Mouse (Mus musculus) testis, adult 2 months (tissue): ENCODE measurements around the gene Pex11g. TPM values are rescaled to one million over a fixed set of nuclear protein-coding genes. Genes with fewer than 3 reads are reported as not detected.

ENCODE experiments used
- H3K27ac ChIP-seq: fragments of 200-500 bp; 2 replicates; pipeline ENCODE4 v1.5.1; 2012; ENCODE audit warnings: low read depth, low read length; ENCODE audit not compliant: control insufficient read depth, insufficient read depth
- H3K27me3 ChIP-seq: fragments of 200-500 bp; 2 replicates; pipeline ENCODE4 v1.6.1; 2012; ENCODE audit warnings: mild to moderate bottlenecking, low read length, moderate library complexity; ENCODE audit not compliant: control insufficient read depth, insufficient read depth
- H3K36me3 ChIP-seq: fragments of 200-500 bp; 2 replicates; pipeline ENCODE4 v1.6.1; 2012; ENCODE audit warnings: mild to moderate bottlenecking, low read length; ENCODE audit not compliant: control insufficient read depth, insufficient read depth
- H3K4me1 ChIP-seq: fragments of 200-500 bp; 2 replicates; pipeline ENCODE4 v1.6.1; 2012; ENCODE audit warnings: low read length; ENCODE audit not compliant: control insufficient read depth, insufficient read depth
- H3K4me3 ChIP-seq: fragments of 200-500 bp; 2 replicates; pipeline ENCODE4 v1.5.1; 2012; ENCODE audit warnings: low read depth, mild to moderate bottlenecking, low read length, moderate library complexity, mixed read lengths; ENCODE audit not compliant: control insufficient read depth
- CTCF ChIP-seq: fragments of 200-500 bp; IDR thresholded peaks from 2 replicates; pipeline ENCODE4 v1.5.1; 2012; ENCODE audit warnings: low read depth, mild to moderate bottlenecking, inconsistent platforms, low read length, moderate library complexity; ENCODE audit not compliant: control insufficient read depth, insufficient read depth, insufficient replicate concordance
- POLR2A ChIP-seq: fragments of 200-500 bp; IDR thresholded peaks from 2 replicates; pipeline ENCODE4 v1.6.1; 2012; ENCODE audit warnings: low read depth, mild to moderate bottlenecking, inconsistent platforms, low read length, moderate library complexity; ENCODE audit not compliant: control insufficient read depth
- polyA plus RNA-seq: library from polyadenylated mRNA; depleted of rRNA; stranded (reverse); fragments of >200 nt; gene quantifications from 2 replicates; pipeline ENCODE4 v1.2.3, GENCODE M21; 2012; rRNA removed

The Pex11g gene
- 47.9 and 51.1 TPM in 2 replicates for polyA plus RNA-seq

DNA sequence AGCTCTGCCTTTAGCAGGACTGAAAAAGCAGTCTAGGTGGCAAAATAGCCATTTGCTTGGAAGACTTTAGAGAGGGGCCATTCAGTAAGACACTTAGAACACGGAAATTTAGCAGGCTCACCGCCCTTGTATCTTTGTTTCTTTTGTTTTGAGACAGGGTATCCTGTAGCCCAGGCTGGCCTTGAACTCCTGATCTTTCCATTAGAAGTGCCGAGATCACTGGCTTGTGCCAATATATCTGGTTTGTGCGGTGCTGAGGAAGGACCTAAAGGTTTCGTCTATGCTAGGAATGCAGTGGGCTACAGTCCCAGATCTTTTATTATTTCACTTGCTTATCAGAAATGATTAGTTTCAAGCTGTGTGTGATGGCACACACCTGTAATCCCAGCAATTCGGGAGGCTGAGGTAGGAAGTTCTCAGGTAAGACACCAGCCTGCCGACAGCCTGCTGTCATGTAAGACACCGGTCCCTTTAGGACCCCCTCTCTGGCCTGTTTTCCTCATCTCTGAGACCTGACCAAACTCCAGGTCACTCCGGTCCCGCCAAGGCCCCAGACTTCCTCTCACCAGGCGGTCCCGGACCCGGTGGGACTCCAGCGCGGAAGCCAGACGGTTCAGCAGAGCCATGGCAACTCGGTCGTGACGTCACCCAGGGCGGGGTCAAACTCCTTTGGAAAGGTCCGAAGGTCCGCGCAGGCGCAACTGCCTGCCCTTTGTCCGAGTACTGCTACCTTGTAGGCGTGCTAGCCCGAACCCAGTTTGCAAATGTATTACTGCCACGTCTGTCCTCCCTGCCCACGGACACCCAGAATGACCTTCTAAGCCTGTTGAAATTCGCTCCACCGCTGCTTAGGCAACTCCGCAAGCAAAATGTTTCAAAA is at the start of gene Pex11g:
TSS of gene Pex11g (minus strand) at position 675 of the 880 bp plus-strand sequence.
- H3K36me3 ChIP-seq = no peaks in the 10 kb centered on the region
- peak within 1 kb of the TSS; percentile 85 for H3K27ac ChIP-seq
- H3K4me1 ChIP-seq = peaks cover 3% of the 10 kb centered on the region
- H3K4me3 ChIP-seq = peak within 1 kb of the TSS; percentile 90
- H3K27me3 ChIP-seq = no peaks in the 10 kb centered on the region
- TF ChIP-seq POLR2A (peak; percentile 93), CTCF (0 out of 2 replicates have a peak, but pooled peaks have one; percentile 0)

DNA sequence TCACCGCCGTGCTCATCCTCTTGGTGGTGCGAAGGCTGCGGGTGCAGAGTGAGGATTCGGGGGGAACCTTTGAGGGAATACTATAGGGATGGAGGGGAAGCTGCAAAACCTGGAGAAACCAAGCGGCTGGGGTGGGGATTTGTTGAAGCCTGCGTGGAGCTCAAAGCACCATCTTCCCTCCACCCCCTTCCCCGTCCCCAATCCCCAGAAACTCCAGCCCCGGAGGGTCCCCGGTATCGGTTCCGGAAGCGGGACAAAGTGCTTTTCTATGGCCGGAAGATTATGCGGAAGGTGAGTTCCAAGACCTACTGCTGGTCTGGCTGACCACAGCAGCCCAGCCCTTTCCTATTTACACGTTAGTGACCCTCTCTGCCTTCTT is 49.6 kb upstream of the Pex11g start:
- Histone ChIP-seq H3K4me1 (peaks cover 18% of the 10 kb centered on the region), H3K27me3 (no peaks in the 10 kb centered on the region; the same call in none of the 2 replicates), H3K4me3 (peak overlapping the region; percentile 84), H3K27ac (no peak overlapping the region), H3K36me3 (no peaks in the 10 kb centered on the region)
- TF ChIP-seq POLR2A = no peak

DNA sequence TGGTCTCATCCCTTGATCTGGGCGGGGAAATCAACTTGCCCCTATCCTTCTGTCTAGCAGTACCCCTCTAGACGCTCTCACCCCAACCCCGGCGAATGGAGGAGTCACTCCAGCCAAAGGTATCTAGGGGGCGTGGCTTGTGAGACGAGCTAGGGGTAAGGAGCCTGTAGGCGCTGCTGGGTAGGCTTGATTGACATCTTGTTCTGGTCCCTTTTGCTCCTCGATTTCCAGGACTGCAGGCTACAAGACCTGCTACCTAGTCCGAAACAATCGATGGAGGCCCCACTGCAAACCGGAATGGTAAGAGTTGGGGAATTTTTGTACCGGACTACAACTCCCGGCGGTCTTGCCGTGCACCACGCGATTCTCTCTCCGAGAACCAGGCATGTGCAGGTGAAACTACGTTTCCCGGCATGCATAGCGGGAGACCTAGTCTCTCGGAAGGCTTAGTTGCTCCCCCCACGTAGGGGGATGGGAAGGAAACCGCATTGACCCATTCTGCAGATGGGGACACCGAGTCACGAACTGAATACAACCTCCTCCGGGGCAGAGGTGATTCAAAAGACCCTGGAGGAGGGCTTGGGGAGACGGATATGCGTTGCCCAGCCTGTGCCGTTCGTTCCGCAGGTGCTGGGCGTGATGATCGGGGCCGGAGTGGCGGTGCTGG is 49.1 kb upstream of the Pex11g start:
- H3K4me1 ChIP-seq = peaks cover 18% of the 10 kb centered on the region
- H3K36me3 ChIP-seq = no peaks in the 10 kb centered on the region
- H3K27ac ChIP-seq = peak overlapping the region; percentile 26
- H3K4me3 ChIP-seq = peak overlapping the region; percentile 84
- TF ChIP-seq CTCF (no peak), POLR2A (peak; percentile 30; the same call in 1 of the 2 replicates)
- no peaks in the 10 kb centered on the region; the same call in none of the 2 replicates for H3K27me3 ChIP-seq

DNA sequence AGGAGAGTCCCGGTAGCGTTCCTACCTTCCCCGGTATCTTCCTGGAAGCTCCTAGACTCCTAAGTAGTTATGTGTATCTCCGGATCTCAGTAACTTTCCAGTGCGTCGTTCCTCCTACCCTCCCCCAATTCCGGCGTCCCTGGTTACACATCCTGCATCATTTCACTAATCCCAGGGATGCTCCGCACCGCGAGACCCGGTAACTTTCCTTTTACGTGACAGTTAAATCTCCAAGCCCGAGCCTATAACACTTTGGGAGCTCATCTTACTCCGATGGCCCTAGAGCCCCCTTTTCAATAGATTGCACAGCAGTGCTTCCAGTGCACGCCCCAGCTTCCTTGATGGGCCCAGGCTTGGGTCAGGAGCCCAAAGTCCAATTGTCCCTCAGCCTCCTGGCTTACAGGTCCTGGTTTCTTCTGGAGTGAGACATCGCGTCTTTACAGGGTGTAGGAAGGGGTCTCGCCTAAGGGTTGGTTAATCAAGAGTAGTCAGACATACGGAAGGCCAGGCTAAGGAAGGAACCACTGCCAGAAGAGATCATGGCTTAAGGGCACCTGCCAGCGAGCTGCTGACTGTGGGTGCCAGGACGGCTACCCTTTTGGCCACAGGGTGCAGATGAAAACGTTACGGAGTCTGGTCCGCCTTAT is 48.4 kb upstream of the Pex11g start:
- no peaks in the 10 kb centered on the region for H3K36me3 ChIP-seq
- H3K4me3 ChIP-seq = peak overlapping the region; percentile 84
- peaks cover 18% of the 10 kb centered on the region for H3K4me1 ChIP-seq
- H3K27me3 ChIP-seq = no peaks in the 10 kb centered on the region; the same call in none of the 2 replicates
- TF ChIP-seq CTCF = no peak
- no peak for TF ChIP-seq POLR2A
- peak overlapping the region; percentile 26 for H3K27ac ChIP-seq

DNA sequence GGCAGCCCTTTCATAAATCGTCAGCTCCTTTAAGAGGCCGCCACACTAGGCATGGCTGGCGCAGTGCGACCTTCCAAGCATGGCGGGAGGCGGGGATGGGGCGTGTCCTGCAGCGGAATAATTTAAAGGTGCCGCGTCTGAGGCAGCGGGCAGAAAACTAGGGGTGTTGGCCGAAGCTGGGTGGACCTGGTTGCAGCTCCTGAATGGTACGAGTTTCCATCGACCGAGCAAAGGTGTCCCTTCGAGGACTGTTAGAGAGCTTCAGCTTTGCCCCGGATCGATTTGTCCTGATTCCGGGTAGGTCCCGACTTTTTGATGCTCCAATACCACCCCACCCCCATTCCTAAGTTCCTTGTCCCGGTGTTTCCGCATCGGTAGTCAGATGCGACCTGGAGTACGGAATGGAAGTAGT is 47.8 kb upstream of the Pex11g start, which contains the start of gene Pnpla6:
TSS of gene Pnpla6 (plus strand) at position 125 of the 412 bp plus-strand sequence.
- H3K27ac ChIP-seq = peak within 1 kb of the TSS; percentile 26
- peaks cover 18% of the 10 kb centered on the region for H3K4me1 ChIP-seq
- peak; percentile 46; the same call in 1 of the 2 replicates for TF ChIP-seq POLR2A
- no peak for TF ChIP-seq CTCF
- no peaks in the 10 kb centered on the region for H3K36me3 ChIP-seq
- peak within 1 kb of the TSS; percentile 84 for H3K4me3 ChIP-seq
- H3K27me3 ChIP-seq = no peaks in the 10 kb centered on the region; the same call in none of the 2 replicates

DNA sequence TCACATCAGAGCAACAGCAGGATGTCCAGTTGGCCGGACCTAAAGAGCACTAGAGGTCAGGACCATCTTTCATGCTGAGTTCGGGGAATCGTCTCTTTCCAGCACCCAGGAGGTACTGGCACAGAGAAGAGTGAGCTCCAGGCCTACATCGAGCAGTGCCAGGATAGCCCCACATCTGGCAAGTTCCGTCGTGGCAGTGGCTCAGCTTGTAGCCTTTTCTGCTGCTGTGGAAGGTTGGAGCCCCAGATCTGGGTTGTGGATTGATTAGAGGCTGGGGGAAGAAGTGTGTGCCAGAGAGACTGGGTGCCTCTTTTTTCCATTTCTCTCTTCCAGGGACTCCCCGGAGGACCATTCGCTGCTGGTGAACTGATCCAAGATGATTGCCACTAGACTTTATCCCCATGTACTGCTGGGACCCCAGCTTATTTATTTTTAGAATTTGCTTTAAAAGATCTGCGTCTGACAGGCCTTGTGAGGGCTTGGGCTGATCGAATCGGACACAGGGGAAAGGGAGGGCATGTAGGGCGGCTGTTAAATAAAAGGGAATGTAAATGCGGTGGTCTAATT is 47.3 kb upstream of the Pex11g start:
- no peaks in the 10 kb centered on the region for H3K36me3 ChIP-seq
- no peaks in the 10 kb centered on the region; the same call in none of the 2 replicates for H3K27me3 ChIP-seq
- H3K4me1 ChIP-seq = peaks cover 18% of the 10 kb centered on the region
- no peak for TF ChIP-seq CTCF
- TF ChIP-seq POLR2A = no peak
- H3K4me3 ChIP-seq = peak overlapping the region; percentile 84
- no peak overlapping the region for H3K27ac ChIP-seq
